Mouse (Mus musculus): ENCODE measurements around the gene Hc. TPM values are rescaled to one million over a fixed set of nuclear protein-coding genes. Genes with fewer than 3 reads are reported as not detected.

Hc gene
- polyA plus RNA-seq, 1 experiment from 2014 or later = 0.45 TPM

GRCm38 (mm10) chr2:34958582-34958981 is 102.7 kb downstream of the Hc start:
- no peak overlapping the region for H3K4me2 ChIP-seq
- no peak overlapping the region for H3K27ac ChIP-seq
- H3K27me3 ChIP-seq = peaks cover 11% of the 10 kb centered on the region
- 92% methylated on average over 7 of the region's 7 CpGs for WGBS
- no peak for ATAC-seq (ENCODE audit: low FRiP score)
- no peaks in the 10 kb centered on the region for H3K9me3 ChIP-seq
- no peak overlapping the region for H3K9ac ChIP-seq
- H3K4me3 ChIP-seq (replicated peaks) = no peak overlapping the region
- H3K36me3 ChIP-seq (replicated peaks) = no peaks in the 10 kb centered on the region
- H3K4me1 ChIP-seq = 0 out of 2 replicates have a peak, but pooled peaks cover 4% of the 10 kb centered on the region

- H3K4me3 ChIP-seq (replicated peaks) = no peak overlapping the region
- 85% methylated on average over 7 of the region's 7 CpGs for WGBS
- no peak for ATAC-seq (ENCODE audit: low FRiP score)
Measured at GRCm38 (mm10) chr2:34958036-34958435, 103.2 kb downstream of the Hc start.

GRCm38 (mm10) chr2:34957405-34957804 is 103.8 kb downstream of the Hc start:
- Histone ChIP-seq H3K27me3 (peaks cover 11% of the 10 kb centered on the region), H3K4me3 (replicated peaks) (no peak overlapping the region), H3K27ac (no peak overlapping the region), H3K9ac (no peak overlapping the region), H3K4me2 (no peak overlapping the region), H3K9me3 (no peaks in the 10 kb centered on the region), H3K4me1 (0 out of 2 replicates have a peak, but pooled peaks cover 4% of the 10 kb centered on the region), H3K36me3 (replicated peaks) (no peaks in the 10 kb centered on the region)
- 72% methylated on average over 1 of the region's 1 CpGs for WGBS
- ATAC-seq (ENCODE audit: low FRiP score) = no peak

More at GRCm38 (mm10) chr2:34958036-34958435, 103.2 kb downstream of the Hc start:
- Histone ChIP-seq H3K4me1 (0 out of 2 replicates have a peak, but pooled peaks cover 4% of the 10 kb centered on the region), H3K9ac (no peak overlapping the region), H3K9me3 (no peaks in the 10 kb centered on the region), H3K36me3 (replicated peaks) (no peaks in the 10 kb centered on the region), H3K4me2 (no peak overlapping the region), H3K27ac (no peak overlapping the region), H3K27me3 (peaks cover 11% of the 10 kb centered on the region)

GRCm38 (mm10) chr2:34956941-34957340 is 104.3 kb downstream of the Hc start:
- Histone ChIP-seq H3K27ac (no peak overlapping the region), H3K9me3 (no peaks in the 10 kb centered on the region), H3K9ac (no peak overlapping the region), H3K27me3 (peaks cover 9% of the 10 kb centered on the region), H3K36me3 (replicated peaks) (no peaks in the 10 kb centered on the region), H3K4me3 (replicated peaks) (no peak overlapping the region), H3K4me2 (no peak overlapping the region), H3K4me1 (0 out of 2 replicates have a peak, but pooled peaks cover 4% of the 10 kb centered on the region)
- 63% methylated on average over 5 of the region's 5 CpGs for WGBS
- no peak for ATAC-seq (ENCODE audit: low FRiP score)

GRCm38 (mm10) chr2:34954344-34954743 is 106.9 kb downstream of the Hc start:
- H3K4me3 ChIP-seq (replicated peaks) = no peak overlapping the region
- H3K4me1 ChIP-seq = no peaks in the 10 kb centered on the region
- no peaks in the 10 kb centered on the region for H3K27me3 ChIP-seq
- no peak overlapping the region for H3K4me2 ChIP-seq
- no peak overlapping the region for H3K27ac ChIP-seq
- H3K9me3 ChIP-seq = no peaks in the 10 kb centered on the region
- H3K36me3 ChIP-seq (replicated peaks) = no peaks in the 10 kb centered on the region
- ATAC-seq (ENCODE audit: low FRiP score) = no peak
- H3K9ac ChIP-seq = no peak overlapping the region

GRCm38 (mm10) chr2:34953547-34954116 is 107.6 kb downstream of the Hc start:
- Histone ChIP-seq H3K4me2 (no peak overlapping the region), H3K9me3 (no peaks in the 10 kb centered on the region), H3K4me1 (no peaks in the 10 kb centered on the region), H3K9ac (no peak overlapping the region), H3K36me3 (replicated peaks) (no peaks in the 10 kb centered on the region), H3K4me3 (replicated peaks) (no peak overlapping the region), H3K27me3 (no peaks in the 10 kb centered on the region), H3K27ac (no peak overlapping the region)
- 85% methylated on average over 2 of the region's 2 CpGs for WGBS
- no peak for ATAC-seq (ENCODE audit: low FRiP score)

GRCm38 (mm10) chr2:34953018-34953417 is 108.2 kb downstream of the Hc start:
- Histone ChIP-seq H3K9ac (no peak overlapping the region), H3K36me3 (replicated peaks) (no peaks in the 10 kb centered on the region), H3K9me3 (no peaks in the 10 kb centered on the region), H3K27me3 (no peaks in the 10 kb centered on the region), H3K27ac (no peak overlapping the region), H3K4me2 (no peak overlapping the region), H3K4me3 (replicated peaks) (no peak overlapping the region), H3K4me1 (no peaks in the 10 kb centered on the region)
- no peak for ATAC-seq (ENCODE audit: low FRiP score)
- 68% methylated on average over 4 of the region's 4 CpGs for WGBS

GRCm38 (mm10) chr2:34951469-34951868 is 109.8 kb downstream of the Hc start:
- H3K9me3 ChIP-seq = no peaks in the 10 kb centered on the region
- no peak for ATAC-seq (ENCODE audit: low FRiP score)
- no peak overlapping the region for H3K9ac ChIP-seq
- no peaks in the 10 kb centered on the region for H3K36me3 ChIP-seq (replicated peaks)
- no peaks in the 10 kb centered on the region for H3K27me3 ChIP-seq
- H3K4me3 ChIP-seq (replicated peaks) = no peak overlapping the region
- H3K4me1 ChIP-seq = no peaks in the 10 kb centered on the region
- no peak overlapping the region for H3K27ac ChIP-seq
- H3K4me2 ChIP-seq = no peak overlapping the region

GRCm38 (mm10) chr2:34948622-34949021 is 112.6 kb downstream of the Hc start:
- no peak overlapping the region for H3K4me2 ChIP-seq
- no peak for ATAC-seq (ENCODE audit: low FRiP score)
- H3K4me1 ChIP-seq = no peaks in the 10 kb centered on the region
- no peaks in the 10 kb centered on the region for H3K27me3 ChIP-seq
- H3K36me3 ChIP-seq (replicated peaks) = no peaks in the 10 kb centered on the region
- H3K9me3 ChIP-seq = no peaks in the 10 kb centered on the region
- WGBS = 31% methylated on average over 2 of the region's 2 CpGs
- no peak overlapping the region for H3K9ac ChIP-seq
- no peak overlapping the region for H3K27ac ChIP-seq
- H3K4me3 ChIP-seq (replicated peaks) = no peak overlapping the region

- ATAC-seq (ENCODE audit: low FRiP score) = no peak
- Histone ChIP-seq H3K27ac (no peak overlapping the region), H3K9me3 (no peaks in the 10 kb centered on the region), H3K36me3 (replicated peaks) (no peaks in the 10 kb centered on the region), H3K27me3 (peaks cover 3% of the 10 kb centered on the region; the same call in 1 of the 2 replicates), H3K4me1 (no peaks in the 10 kb centered on the region), H3K9ac (no peak overlapping the region), H3K4me2 (no peak overlapping the region), H3K4me3 (replicated peaks) (no peak overlapping the region)
- 70% methylated on average over 4 of the region's 4 CpGs for WGBS
Measured at GRCm38 (mm10) chr2:34946046-34946445, 115.2 kb downstream of the Hc start.

GRCm38 (mm10) chr2:34945580-34945979 is 115.7 kb downstream of the Hc start:
- Histone ChIP-seq H3K4me3 (replicated peaks) (no peak overlapping the region), H3K36me3 (replicated peaks) (no peaks in the 10 kb centered on the region), H3K4me2 (no peak overlapping the region), H3K4me1 (no peaks in the 10 kb centered on the region), H3K27ac (no peak overlapping the region), H3K9ac (no peak overlapping the region), H3K27me3 (peaks cover 4% of the 10 kb centered on the region; the same call in 1 of the 2 replicates), H3K9me3 (no peaks in the 10 kb centered on the region)
- ATAC-seq (ENCODE audit: low FRiP score) = no peak
- 83% methylated on average over 4 of the region's 4 CpGs for WGBS

- Histone ChIP-seq H3K27ac (no peak overlapping the region), H3K27me3 (peaks cover 4% of the 10 kb centered on the region; the same call in 1 of the 2 replicates), H3K36me3 (replicated peaks) (no peaks in the 10 kb centered on the region), H3K9ac (no peak overlapping the region), H3K4me1 (no peaks in the 10 kb centered on the region), H3K4me3 (replicated peaks) (no peak overlapping the region), H3K4me2 (no peak overlapping the region), H3K9me3 (no peaks in the 10 kb centered on the region)
- WGBS = 26% methylated on average over 8 of the region's 8 CpGs
- ATAC-seq (ENCODE audit: low FRiP score) = no peak
Measured at GRCm38 (mm10) chr2:34944761-34945160, 116.5 kb downstream of the Hc start.

GRCm38 (mm10) chr2:34943556-34944120 is 117.6 kb downstream of the Hc start:
- no peak for ATAC-seq (ENCODE audit: low FRiP score)
- Histone ChIP-seq H3K27me3 (peaks cover 4% of the 10 kb centered on the region; the same call in 1 of the 2 replicates), H3K4me1 (no peaks in the 10 kb centered on the region), H3K27ac (no peak overlapping the region), H3K4me3 (replicated peaks) (no peak overlapping the region), H3K36me3 (replicated peaks) (no peaks in the 10 kb centered on the region), H3K9ac (no peak overlapping the region), H3K9me3 (no peaks in the 10 kb centered on the region), H3K4me2 (no peak overlapping the region)
- WGBS = 90% methylated on average over 13 of the region's 13 CpGs
